Mouse (Mus musculus) brown adipose tissue, adult 24 weeks (tissue): Measurements from ENCODE around the gene St6galnac3. TPM values are rescaled to one million over a fixed set of nuclear protein-coding genes. Genes with fewer than 3 reads are reported as not detected.

Experiments used
- polyA plus RNA-seq: library from polyadenylated mRNA; stranded (reverse); fragments of >200 nt; gene quantifications from 2 replicates; pipeline ENCODE4 v1.2.4, GENCODE M21; 2012; ENCODE audit not compliant: missing spikeins, insufficient read depth, insufficient read length

St6galnac3 gene
- polyA plus RNA-seq, 1 experiment: 4.4 TPM

Other genes with a start within 250 kb of the St6galnac3 start
- gene Asb17, start 119.0 kb upstream of the St6galnac3 start, polyA plus RNA-seq: not detected in 2 replicates
- gene Msh4, start 181.0 kb upstream of the St6galnac3 start, polyA plus RNA-seq: not detected in 2 replicates
- gene Rabggtb, start 187.8 kb upstream of the St6galnac3 start, polyA plus RNA-seq: 58.5 and 83.9 TPM in 2 replicates
- gene Acadm, start 219.5 kb upstream of the St6galnac3 start, polyA plus RNA-seq: 2,059 and 2,452 TPM in 2 replicates
- gene Slc44a5, start 248.3 kb upstream of the St6galnac3 start, polyA plus RNA-seq: not detected in 2 replicates